Mouse (Mus musculus): Measurements from ENCODE around the gene Rab17. TPM values are rescaled to one million over a fixed set of nuclear protein-coding genes. Genes with fewer than 3 reads are reported as not detected.
A peak's percentile ranks its signal among the peaks of the same experiment; 100 is the strongest.

The Rab17 gene
- polyA plus RNA-seq, 1 experiment = not detected

DNA sequence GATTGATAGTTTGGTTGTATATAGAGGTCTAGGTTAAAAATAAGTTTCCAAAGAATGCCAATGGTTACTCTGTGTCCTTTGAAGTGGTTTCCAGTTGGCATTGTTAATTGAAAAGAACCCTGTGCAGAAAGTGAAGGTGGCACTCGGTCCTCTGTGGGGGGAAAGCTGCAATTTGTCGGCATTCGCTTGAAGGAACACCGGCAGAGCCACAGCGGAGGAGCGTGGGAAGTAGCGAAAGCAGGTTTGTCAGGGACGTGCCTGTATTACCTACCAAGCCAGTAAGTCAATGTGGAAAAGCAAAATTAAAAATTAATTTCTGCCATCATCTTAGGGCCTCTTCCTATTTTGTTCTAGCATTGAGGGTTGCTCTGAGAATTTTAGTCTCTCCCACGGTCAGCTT, 37.2 kb upstream of the Rab17 start:
- H3K27ac ChIP-seq (ENCODE audit: insufficient read depth, low read depth, low read length) = no peak overlapping the region
- peaks cover 17% of the 10 kb centered on the region for H3K4me1 ChIP-seq (ENCODE audit: control insufficient read depth, insufficient read depth, low read length)
- H3K4me3 ChIP-seq (ENCODE audit: insufficient read depth, low read length) = no peak overlapping the region
- TF ChIP-seq POLR2A (IDR thresholded peaks at IDR 0.05; ENCODE audit: borderline replicate concordance, low read depth, low read length) (no peak), CTCF (IDR thresholded peaks at IDR 0.05; ENCODE audit: low read depth, low read length) (no peak)

DNA sequence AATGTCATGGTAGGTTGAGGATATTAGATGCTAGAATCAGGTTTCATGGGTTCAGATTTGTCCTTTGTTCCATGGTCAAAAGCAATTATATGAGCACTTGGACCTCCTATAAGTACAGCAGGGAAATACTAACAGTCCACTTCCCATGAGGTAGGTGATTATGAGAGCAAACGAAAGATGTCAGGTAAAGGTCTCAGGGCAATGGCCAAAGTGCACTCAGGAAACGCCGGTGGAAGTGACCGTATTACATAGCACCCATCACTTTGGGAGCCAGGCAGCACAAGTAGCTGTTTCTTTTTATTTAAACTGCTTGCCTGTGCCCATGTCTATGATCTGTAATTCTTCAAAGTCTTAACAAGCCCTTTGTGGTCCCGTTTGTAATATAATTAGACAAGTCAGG, 36.6 kb upstream of the Rab17 start:
- Histone ChIP-seq H3K27ac (ENCODE audit: insufficient read depth, low read depth, low read length) (no peak overlapping the region), H3K4me1 (ENCODE audit: control insufficient read depth, insufficient read depth, low read length) (peaks cover 13% of the 10 kb centered on the region), H3K4me3 (ENCODE audit: insufficient read depth, low read length) (no peak overlapping the region)
- no peak for TF ChIP-seq CTCF (IDR thresholded peaks at IDR 0.05; ENCODE audit: low read depth, low read length)
- no peak for TF ChIP-seq POLR2A (IDR thresholded peaks at IDR 0.05; ENCODE audit: borderline replicate concordance, low read depth, low read length)

DNA sequence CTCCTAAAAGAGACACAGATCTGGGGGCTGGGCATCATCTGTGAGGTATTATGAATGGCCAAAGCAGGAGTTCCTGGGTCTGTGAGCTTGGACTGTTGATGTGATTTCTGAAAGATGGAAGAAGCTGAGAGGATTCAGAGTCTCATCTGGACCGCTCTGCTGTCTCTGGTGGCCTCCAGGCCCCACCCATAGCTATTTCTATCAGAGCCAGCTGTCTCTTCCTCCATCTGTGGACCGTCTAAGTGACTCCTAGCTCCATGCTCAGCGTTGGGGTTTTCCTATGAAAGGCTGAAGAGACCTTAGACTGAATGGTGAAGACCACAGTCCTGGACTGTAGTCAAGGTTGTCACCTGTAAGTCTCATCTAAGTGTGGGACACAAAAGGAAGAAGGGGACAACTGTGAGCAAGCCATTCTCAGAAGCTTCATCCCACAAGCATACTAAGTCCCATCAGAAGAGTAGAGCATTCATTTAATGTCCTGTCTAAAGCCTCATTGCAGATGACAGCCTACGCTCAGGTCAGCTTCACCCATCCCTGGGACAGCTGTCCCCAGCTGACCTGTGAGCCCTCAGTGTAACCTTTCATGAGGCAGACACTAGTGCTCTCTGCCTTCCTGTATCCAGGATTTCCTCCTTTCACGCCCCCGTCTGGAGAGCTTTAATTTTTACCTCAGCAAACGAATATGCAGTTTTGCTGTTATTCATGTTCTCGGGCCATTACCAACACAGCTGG, 34.2 kb upstream of the Rab17 start:
- TF ChIP-seq POLR2A (IDR thresholded peaks at IDR 0.05; ENCODE audit: borderline replicate concordance, low read depth, low read length) (no peak), CTCF (IDR thresholded peaks at IDR 0.05; ENCODE audit: low read depth, low read length) (no peak)
- no peak overlapping the region for H3K4me3 ChIP-seq (ENCODE audit: insufficient read depth, low read length)
- peaks cover 6% of the 10 kb centered on the region for H3K4me1 ChIP-seq (ENCODE audit: control insufficient read depth, insufficient read depth, low read length)
- no peak overlapping the region for H3K27ac ChIP-seq (ENCODE audit: insufficient read depth, low read depth, low read length)

DNA sequence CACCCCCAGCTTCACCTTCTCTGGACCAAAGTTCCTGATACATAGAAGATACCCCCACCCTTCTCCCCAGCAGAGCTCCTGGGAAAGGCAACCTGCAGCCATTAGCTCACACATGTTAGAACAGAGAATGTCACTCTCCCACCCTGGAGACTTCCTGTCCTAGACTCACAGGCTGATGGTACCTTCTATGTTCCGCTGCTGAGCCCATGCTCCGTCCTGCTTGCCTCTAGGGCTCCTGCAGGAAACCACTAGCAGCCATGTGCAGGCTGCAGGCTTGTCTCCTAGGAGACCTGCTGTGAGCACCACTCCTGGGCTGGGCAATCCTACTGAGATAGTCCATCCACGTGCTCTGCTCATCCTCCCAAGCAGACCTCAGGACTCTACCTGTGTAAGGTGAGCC, 33.2 kb upstream of the Rab17 start:
- TF ChIP-seq CTCF (IDR thresholded peaks at IDR 0.05; ENCODE audit: low read depth, low read length) (no peak), POLR2A (IDR thresholded peaks at IDR 0.05; ENCODE audit: borderline replicate concordance, low read depth, low read length) (no peak)
- no peak overlapping the region for H3K4me3 ChIP-seq (ENCODE audit: insufficient read depth, low read length)
- H3K4me1 ChIP-seq (ENCODE audit: control insufficient read depth, insufficient read depth, low read length) = peaks cover 12% of the 10 kb centered on the region
- no peak overlapping the region for H3K27ac ChIP-seq (ENCODE audit: insufficient read depth, low read depth, low read length)

DNA sequence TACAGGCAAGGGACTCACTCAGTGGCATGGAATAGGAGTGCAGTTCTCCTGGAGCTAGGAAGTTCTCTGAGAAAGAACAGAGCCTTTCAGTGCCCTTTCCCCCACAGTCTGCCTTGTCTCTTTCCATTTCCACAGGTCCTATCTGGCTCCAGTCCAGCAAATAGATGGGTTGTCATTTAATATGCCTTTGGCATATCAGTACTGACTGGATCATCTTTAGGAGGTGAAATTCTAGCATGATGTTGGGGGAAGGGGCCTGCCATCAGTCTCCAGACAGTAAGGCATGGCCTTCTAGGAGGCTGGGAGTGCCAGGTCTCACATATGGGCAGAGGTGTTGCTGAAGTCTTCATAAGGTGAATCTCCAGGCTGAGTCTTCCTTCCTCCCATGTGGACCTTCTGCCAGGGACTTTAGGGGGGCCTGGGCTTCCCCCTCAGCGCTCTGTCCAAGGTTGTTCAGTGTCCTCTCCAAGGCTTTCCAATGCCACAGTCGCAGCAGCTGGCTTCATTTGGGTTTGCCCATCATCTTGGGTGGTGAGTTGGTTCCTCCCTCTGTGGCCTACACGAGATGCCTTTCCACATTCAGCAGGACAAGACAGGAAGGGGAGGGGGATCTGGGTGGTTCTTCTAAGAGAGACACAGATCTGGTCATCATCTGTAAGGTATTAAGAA, 32.5 kb upstream of the Rab17 start:
- TF ChIP-seq CTCF (IDR thresholded peaks at IDR 0.05; ENCODE audit: low read depth, low read length) (no peak), POLR2A (IDR thresholded peaks at IDR 0.05; ENCODE audit: borderline replicate concordance, low read depth, low read length) (no peak)
- Histone ChIP-seq H3K4me1 (ENCODE audit: control insufficient read depth, insufficient read depth, low read length) (peaks cover 12% of the 10 kb centered on the region), H3K27ac (ENCODE audit: insufficient read depth, low read depth, low read length) (no peak overlapping the region), H3K4me3 (ENCODE audit: insufficient read depth, low read length) (no peak overlapping the region)

DNA sequence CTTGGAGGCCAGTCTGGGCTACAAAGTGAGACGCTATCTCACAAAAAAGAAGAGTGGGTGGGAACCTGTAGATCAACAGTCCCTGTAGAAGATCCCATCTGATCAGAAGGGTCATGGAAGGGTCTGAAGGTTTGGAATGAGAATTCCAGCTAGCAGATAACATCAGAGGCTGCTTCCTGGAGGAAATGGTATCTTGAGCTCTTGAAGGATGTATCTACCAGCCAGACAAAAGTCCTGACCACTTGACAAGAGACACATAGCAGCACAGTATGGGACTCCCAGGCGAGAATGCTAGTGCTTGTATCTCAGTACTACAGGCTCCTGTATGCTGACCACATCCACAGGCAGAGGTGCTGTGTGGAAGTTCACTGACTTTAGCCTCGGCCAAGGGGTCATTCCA, 31.6 kb upstream of the Rab17 start:
- Histone ChIP-seq H3K4me3 (ENCODE audit: insufficient read depth, low read length) (no peak overlapping the region), H3K4me1 (ENCODE audit: control insufficient read depth, insufficient read depth, low read length) (peaks cover 12% of the 10 kb centered on the region), H3K27ac (ENCODE audit: insufficient read depth, low read depth, low read length) (no peak overlapping the region)
- TF ChIP-seq POLR2A (IDR thresholded peaks at IDR 0.05; ENCODE audit: borderline replicate concordance, low read depth, low read length) (no peak), CTCF (IDR thresholded peaks at IDR 0.05; ENCODE audit: low read depth, low read length) (no peak)

DNA sequence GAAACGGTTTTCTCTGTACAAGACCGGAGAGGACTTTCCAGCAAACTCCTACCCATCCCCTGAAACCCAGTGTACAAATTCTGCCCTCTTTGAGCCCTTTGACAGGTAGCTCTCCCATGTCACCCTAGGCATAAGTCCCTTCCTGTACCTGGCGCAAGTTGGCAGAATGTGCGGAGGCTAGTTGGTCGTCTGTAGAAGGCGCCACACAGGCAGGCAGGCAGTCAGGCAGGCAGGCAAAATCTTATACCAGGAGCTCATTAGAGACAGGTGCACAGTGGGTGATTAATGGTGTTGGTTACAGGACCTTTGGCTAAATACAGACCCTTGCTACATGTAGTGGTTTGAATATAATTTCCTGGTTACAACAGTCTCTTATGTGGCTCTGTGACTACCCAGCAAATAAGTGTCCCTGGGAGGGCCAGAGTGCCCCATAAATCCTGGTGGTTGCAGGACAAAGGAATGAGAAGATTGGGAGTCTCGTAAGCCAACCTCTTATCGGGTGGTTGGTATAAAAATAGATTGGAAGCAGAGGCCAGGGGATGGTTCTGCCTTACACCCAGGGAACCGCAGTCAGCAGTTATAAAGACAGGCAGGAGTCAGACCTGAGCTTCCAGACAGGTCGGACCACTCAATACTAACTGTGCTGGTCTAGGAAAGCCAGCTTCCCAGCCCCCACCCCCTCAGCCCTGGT, 30.6 kb upstream of the Rab17 start:
- Histone ChIP-seq H3K27ac (ENCODE audit: insufficient read depth, low read depth, low read length) (no peak overlapping the region), H3K4me3 (ENCODE audit: insufficient read depth, low read length) (peak overlapping the region; percentile 97), H3K4me1 (ENCODE audit: control insufficient read depth, insufficient read depth, low read length) (peaks cover 12% of the 10 kb centered on the region)
- TF ChIP-seq POLR2A (IDR thresholded peaks at IDR 0.05; ENCODE audit: borderline replicate concordance, low read depth, low read length) = no peak
- TF ChIP-seq CTCF (IDR thresholded peaks at IDR 0.05; ENCODE audit: low read depth, low read length) = no peak

DNA sequence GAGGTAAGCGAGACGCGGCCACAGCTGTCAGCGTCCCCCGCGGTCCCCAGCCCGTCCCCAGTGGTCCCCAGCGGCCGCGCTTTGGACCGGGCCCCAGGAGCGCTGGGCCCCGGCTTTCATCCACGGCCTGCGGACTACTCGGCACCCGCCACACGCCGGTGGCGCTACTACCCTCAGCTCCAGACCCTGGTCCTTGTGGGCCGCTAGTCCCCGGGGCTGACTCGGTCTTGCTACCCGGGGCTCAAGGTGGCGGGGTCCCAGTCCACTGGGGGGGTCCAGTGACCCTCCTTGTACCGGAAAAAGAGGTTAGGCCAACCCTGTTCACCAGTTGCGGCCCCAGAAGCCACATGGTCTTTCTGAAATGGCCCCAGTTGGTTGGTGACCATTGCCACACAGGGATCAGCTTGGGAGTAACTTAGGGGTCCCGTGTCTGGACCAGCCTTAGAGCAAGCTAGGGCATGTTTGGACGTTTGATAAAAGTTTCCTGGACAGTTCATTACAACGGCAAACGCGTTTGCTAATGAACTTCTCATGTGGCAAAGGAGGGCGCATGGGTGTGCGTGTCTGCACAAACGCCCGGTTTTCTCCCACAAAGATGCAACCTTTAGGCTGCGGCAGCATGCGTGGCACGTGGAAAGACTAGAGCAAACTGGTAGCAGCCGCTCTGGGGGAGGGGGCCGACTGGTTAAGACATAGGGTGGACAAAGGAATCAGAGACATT, 29.6 kb upstream of the Rab17 start:
- Histone ChIP-seq H3K27ac (ENCODE audit: insufficient read depth, low read depth, low read length) (0 out of 2 replicates have a peak overlapping the region, but pooled peaks have one; percentile 4), H3K4me3 (ENCODE audit: insufficient read depth, low read length) (peak overlapping the region; percentile 97), H3K4me1 (ENCODE audit: control insufficient read depth, insufficient read depth, low read length) (peaks cover 12% of the 10 kb centered on the region)
- TF ChIP-seq POLR2A (IDR thresholded peaks at IDR 0.05; ENCODE audit: borderline replicate concordance, low read depth, low read length) (no peak), CTCF (IDR thresholded peaks at IDR 0.05; ENCODE audit: low read depth, low read length) (no peak)

DNA sequence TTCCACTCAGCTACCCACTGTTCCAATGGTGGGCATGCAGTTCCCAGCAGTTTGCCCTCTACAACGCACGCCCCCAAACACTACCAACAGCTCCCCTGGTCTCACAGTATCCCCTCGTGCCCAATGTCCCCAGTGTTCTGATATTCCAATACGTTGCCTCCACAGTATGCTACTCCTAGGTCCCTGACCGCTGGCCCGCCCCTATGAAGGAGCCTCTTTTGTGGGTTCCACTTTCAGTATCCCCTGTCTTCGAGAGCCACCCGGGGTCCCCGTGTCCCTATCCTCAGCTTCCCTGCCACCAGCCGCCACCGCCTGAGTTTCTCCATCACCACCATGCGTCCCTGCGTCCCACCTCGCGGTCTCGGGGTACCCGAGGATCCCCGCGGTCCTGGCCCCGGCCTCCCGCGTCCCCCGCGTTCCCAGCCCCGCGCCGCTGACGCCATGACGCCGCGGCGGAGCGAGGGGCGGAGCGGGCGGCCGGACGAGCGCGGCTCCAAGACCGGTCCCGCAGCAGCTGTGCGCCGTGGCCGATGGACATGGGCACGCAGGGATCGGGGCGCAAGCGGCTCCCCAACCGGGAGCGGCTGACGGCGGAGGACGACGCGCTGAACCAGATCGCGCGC, 28.9 kb upstream of the Rab17 start, which contains the start of gene Lrrfip1:
Lrrfip1 (plus strand) TSS at position 470 of the 623 bp plus-strand sequence.
- H3K4me3 ChIP-seq (ENCODE audit: insufficient read depth, low read length) = peak within 1 kb of the TSS; percentile 97
- TF ChIP-seq POLR2A (IDR thresholded peaks at IDR 0.05; ENCODE audit: borderline replicate concordance, low read depth, low read length) (no peak), CTCF (IDR thresholded peaks at IDR 0.05; ENCODE audit: low read depth, low read length) (no peak)
- H3K27ac ChIP-seq (ENCODE audit: insufficient read depth, low read depth, low read length) = peak within 1 kb of the TSS; percentile 22; the same call in 1 of the 2 replicates
- peaks cover 12% of the 10 kb centered on the region for H3K4me1 ChIP-seq (ENCODE audit: control insufficient read depth, insufficient read depth, low read length)
